Mouse (Mus musculus): ENCODE measurements around the gene Ptdss2. TPM values are rescaled to one million over a fixed set of nuclear protein-coding genes. Genes with fewer than 3 reads are reported as not detected.
A peak's percentile ranks its signal among the peaks of the same experiment; 100 is the strongest.

The Ptdss2 gene
- 10 to 100 TPM; 41.8 to 42.9 TPM for total RNA-seq (2021)
- long read RNA-seq, experiment 1, transcript Ptdss2-201 (12 exons, 3,624 nt) = major isoform, 76 of 91 reads
- long read RNA-seq, experiment 1, partial matches to known transcripts = 5 of 91 reads
- long read RNA-seq, experiment 1, other reads (novel, unspliced or antisense) = 9 of 91 reads
- long read RNA-seq, experiment 2, transcript Ptdss2-201 (12 exons, 3,624 nt) = major isoform, 24 of 37 reads
- long read RNA-seq, experiment 2, partial matches to known transcripts = 2 of 37 reads
- long read RNA-seq, experiment 2, other reads (novel, unspliced or antisense) = 11 of 37 reads

DNA sequence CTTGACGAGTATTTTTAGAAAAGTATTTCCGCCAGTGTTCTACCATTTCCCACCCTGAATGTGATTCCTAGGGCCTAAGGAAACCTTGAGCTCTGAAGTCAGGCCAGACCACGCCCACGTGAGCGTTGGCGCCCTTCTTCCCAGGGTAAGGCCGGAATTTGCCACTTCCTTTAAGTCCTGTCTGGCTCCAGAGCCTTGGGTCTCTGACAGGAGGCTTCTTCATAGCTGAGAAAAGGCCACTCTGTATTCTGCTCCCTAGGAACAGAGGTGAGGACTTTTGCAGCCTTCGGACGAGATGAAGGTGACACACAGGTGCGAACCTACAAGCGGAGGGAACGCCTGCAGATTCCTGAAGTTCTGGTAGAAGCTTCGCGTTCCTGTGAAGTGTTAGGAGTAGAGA, at the start of gene Ptdss2:
Gene Ptdss2, plus strand, starts transcription at position 138 of the 400 bp plus-strand sequence.
- peak; percentile 61 to 65 for DNase-seq

DNA sequence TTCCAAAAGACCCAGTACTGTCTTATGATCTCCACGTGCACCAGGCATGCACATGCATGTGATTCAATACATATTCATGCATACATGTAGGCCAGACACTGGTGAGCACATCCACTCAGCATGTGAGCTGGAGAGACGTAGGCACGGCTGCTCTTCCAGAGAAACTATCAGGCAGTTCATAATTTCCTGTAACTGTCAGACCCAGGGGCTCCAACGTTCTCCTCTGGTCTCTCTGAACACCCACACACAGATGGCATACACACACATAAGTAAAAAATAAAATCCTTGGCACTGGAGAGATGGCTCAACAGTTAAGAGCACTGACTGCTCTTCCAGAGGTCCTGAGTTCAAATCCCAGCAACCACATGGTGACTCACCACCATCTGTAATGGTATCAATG, 48.4 kb upstream of the Ptdss2 start:
- DNase-seq = no peak

- DNase-seq = no peak
These were observed 44.3 kb upstream of the Ptdss2 start, which contains the start of gene Pkp3 for GRCm38 (mm10) chr7:141077841-141078240. Gene Pkp3, plus strand, starts transcription at chr7:141078218.

- no peak for DNase-seq
These were observed 43.3 kb upstream of the Ptdss2 start for GRCm38 (mm10) chr7:141078876-141079275.

DNA sequence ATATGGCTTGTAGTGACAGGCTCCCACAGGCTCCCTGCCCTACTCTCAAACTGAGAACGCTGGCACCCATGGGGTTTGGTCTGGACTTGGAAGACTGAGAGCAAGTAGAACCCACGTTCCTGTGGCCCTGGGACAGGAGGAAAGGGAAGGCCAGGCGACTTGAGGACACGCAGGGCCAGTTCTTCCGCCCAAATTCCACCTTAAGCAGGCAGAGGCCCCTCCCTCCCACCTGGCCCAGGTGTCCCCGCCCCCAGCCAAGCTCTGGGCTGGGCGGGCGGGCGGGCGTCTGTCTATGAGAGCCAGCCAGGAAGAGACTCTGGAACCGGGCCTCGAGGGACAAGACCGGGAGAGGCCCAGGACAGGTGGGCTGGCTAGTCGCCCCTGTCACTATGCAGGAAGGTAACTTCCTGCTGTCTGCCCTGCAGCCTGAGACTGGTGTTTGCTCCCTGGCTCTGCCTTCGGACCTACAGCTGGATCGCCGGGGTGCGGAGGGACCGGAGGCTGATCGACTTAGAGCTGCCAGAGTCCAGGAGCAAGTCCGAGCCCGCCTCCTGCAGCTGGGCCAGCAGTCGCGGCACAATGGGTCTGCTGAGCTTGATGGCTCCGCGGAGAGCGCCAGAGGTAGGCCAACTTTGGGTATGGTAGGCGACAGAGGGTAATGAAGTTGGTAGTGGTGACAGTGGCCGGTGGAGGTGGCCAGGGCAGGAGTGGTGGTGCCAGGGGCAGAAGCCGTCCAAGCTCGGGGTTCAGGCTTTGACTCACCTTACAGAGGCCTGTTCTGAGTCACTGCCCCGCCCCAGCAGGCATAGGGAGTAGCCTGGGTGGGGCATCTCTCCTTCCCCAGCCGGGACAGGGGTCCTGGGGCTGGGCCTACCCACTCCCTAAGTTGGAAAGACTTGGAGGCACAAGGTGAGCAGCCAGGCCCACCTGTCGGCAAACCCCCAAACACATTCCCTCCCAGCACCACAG, 42.4 kb upstream of the Ptdss2 start:
- DNase-seq = no peak

- peak in 1 of 2 experiments; percentile 23 for DNase-seq
These were observed 34.3 kb upstream of the Ptdss2 start for GRCm38 (mm10) chr7:141087894-141088293.

DNA sequence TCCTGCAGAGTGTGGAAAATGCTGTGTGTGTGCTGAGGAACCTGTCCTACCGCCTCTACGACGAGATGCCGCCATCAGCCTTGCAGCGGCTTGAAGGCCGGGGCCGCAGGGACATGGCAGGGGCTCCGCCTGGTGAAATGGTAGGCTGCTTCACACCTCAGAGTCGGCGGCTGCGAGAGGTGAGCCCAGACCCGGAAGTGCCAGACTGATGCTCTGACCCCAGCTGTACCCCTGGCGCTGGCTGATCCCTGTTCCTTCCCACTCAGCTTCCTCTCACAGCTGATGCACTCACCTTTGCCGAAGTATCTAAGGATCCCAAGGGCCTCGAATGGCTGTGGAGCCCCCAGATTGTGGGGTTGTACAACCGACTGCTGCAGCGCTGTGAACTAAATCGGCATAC, 33.7 kb upstream of the Ptdss2 start:
- DNase-seq = no peak

- DNase-seq = peak; percentile 43
These were observed 32.0 kb upstream of the Ptdss2 start for GRCm38 (mm10) chr7:141090228-141090627.

- DNase-seq = peak; percentile 94 to 95
These were observed 30.0 kb upstream of the Ptdss2 start for GRCm38 (mm10) chr7:141092051-141092735.

DNA sequence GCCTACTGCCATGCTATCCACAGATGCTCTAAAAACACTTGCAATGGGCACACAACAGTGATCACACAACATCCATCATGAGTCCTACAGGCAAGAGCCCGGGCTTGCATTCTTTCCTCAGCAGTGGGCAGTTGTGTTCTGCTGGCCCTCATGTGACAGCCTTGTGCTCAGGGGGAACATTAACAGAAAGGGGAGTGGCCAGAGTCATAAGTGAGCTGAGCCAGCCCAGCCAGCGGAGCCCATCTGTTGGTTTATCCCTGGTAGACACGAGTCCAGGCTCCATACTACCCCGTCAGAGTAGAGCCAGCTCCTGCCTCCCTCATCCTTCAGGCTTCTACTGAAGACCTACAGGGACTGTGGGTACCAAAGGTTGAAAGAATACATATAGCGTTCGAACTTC, 28.2 kb upstream of the Ptdss2 start:
- DNase-seq = no peak

- no peak for DNase-seq
These were observed 27.5 kb upstream of the Ptdss2 start for GRCm38 (mm10) chr7:141094487-141095205.

- no peak for DNase-seq
These were observed 26.2 kb upstream of the Ptdss2 start for GRCm38 (mm10) chr7:141096021-141096420.

GRCm38 (mm10) chr7:141096649-141097056, 25.5 kb upstream of the Ptdss2 start:
- DNase-seq = peak; percentile 67 to 81

- DNase-seq = no peak
These were observed 25.0 kb upstream of the Ptdss2 start for GRCm38 (mm10) chr7:141097177-141097576.

GRCm38 (mm10) chr7:141099911-141100691, 22.1 kb upstream of the Ptdss2 start, which contains the start of gene Sigirr:
Gene Sigirr, minus strand, starts transcription at chr7:141100572.
- peak; percentile 30 to 45 for DNase-seq

DNA sequence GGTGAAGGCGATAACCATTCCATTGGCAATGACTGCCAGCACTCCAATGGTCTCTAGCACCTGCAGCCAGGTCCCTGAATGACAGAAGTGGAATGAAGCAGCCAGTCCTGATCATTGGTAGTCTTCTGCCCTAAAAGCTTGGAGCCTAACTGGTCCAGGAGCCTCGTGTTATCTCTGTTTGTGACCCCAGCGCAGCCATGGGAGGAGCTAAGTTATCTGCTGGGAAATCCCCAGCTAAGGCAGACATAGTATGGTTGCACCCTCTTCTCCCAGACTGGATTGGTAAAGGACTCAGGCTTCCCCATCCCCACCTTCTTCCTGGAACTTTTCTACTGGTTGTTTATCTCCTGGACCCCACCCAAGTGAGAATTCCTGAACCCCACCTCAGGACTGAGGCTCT, 19.0 kb upstream of the Ptdss2 start:
- DNase-seq = no peak

- DNase-seq = no peak
These were observed 6.3 kb upstream of the Ptdss2 start for GRCm38 (mm10) chr7:141115874-141116273.

DNA sequence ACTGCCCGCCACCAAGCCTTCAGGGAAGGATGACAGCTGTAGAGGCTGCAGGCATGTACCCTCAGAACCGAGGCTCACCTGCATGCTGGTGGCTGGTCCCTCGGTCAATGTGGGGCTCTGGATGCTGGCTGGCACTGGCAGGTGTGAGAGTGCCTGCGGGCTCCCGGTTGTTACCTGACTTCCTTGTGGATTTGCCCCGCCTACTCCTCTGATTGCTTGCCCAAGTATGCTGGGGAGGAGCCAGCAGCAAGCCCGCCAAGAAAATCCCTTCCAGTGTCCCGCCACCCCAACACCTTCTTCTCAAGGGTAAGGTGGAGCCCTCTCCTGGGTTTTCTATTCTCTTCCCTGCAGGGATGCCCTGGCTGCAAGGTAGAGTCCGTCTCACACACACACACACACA, 4.5 kb upstream of the Ptdss2 start, which contains the start of gene Ano9:
Gene Ano9, minus strand, starts transcription at position 171 of the 400 bp plus-strand sequence.
- DNase-seq = no peak

DNA sequence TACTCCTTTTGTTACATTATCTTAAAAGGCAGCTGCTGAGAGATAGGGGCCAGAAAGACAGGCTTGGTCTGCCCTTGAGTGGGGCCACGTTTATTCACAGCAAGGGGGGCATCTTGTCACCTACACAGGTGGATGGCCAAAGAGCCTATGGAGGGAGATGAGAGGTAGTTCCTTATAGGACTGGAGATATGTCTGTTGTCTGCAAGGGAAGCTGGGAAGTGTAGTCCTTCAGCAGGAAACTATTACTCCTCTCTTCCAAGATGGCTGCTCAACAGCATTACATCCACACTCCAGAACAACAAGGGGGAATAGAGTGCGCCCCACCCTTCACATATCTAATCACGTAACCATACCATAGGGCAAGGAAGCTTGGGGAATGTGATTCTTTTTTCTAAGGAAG, 2.7 kb upstream of the Ptdss2 start:
- no peak for DNase-seq

DNA sequence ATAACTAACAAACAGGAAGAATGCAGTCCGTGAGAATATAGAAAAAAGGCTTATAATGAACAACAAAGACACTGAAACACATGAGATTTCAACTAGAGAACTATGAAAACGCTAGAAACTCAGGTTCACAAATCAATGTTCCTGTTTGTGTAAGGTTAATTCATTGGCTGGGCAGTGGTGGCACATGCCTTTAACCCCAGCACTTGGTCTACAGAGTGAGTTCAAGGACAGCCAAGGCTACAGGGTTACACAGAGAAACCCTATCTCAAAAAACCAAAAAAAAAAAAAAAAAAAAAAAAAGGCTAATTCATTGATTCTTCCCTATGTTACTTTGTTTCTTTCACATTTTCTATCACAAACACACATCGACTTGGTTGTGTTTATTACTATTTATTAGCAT, 1.6 kb upstream of the Ptdss2 start:
- no peak for DNase-seq

GRCm38 (mm10) chr7:141121051-141121531, 1.1 kb upstream of the Ptdss2 start:
- peak; percentile 8 to 49 for DNase-seq

Data from adrenal gland, postnatal 36 days (tissue).